Mouse (Mus musculus): ENCODE measurements around the gene Trappc11.

The Trappc11 gene

DNA sequence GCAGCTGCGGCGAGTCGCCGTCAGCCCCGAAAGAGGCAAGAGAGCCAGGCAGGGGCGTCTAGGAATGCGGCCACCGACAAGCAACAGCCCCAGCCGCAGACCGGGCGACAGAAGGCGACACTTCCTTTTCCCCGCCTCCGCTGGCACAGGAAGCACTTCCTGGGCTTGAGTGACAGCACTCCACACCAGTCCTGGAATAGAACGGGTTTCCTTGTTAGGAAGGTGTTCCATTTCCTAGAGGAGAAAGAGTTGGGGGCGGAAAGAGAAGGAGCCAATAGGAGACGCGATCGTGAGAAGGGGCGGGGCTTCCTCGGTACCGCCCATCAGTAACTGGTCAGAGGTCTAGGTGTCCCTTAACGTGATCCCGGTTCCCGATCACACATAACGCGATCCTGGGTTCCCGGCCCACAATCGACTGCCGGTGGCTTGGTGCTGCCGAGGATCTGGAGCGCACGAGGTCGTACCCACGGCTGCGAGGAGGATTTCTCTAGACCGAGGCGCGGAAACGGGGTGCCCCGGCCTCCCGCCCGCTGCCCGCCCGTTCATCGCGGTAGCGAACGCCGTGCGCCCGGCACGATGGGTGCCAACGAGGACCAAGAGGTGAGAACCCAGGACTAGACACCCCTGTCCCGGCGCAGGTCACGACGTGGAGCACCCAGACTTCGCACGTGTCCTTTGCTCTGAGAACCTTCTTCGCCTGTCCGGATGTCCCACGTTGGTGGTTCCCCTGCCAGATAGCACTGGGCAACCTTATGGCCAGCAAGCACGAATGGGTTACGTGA is at the start of gene Trappc11, which contains the start of gene Rwdd4a:
Gene Trappc11, minus strand, starts transcription at position 127 of the 782 bp plus-strand sequence.
Gene Rwdd4a, plus strand, starts transcription at position 321 of the 782 bp plus-strand sequence.
- DNase-seq: peak; percentile 97

DNA sequence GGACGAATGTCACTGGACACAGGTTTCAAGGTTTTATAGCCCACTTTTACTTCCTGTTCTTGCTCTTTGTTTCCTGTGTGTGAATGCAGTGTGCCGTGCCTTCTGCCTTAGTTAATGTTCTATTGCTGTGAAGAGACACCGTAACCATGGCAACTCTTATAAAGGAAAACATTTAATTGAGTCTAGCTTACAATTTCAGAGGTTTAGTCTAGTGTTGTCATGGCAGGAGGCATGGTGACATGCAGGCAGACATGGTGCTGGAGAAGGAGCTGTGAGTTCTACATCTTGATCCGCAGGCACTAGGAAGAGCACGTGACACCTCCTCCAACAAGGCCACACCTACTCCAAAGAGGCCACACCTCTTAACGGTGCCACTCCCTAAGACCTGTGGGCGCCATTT is 48.2 kb upstream of the Trappc11 start:
- DNase-seq: no peak

DNA sequence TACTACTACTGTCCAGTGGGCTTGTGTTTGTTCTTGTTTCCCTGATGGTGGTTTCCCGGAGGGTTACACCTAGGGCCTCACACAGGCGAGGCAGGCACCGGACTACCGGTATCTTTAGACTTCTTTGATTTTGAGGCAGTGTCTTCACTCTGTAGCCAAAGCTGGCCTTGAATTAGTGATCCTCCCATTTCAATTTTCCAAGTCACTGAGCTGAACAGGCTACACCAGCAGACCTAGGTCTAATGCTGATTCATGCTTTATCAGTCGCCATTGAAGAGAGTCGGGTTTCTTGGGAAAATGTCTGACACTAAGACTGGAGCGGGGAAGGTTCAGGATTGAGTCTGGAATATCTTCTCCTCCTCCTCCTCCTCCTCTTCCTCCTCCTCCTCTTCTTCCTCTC is 40.2 kb upstream of the Trappc11 start:
- DNase-seq: no peak

DNA sequence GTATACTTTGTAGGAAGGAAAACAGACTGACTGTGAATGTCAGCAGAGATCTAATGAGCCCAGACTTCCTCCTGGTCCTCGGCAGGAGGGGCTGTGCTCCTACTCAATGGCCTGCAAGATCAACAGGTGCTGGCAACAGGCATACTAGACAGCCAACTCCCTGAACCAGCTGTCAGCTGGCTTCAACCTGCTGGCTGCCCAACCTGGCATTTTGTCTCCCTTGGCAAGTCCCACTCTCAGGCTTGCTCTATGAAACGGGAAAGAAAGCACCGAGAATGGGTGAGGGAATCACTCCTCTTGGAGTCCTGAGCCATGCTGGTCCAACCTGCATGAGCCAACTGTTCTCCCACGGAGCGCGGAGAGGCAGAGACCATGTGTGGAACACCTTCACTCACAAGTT is 36.9 kb upstream of the Trappc11 start:
- no peak for DNase-seq

DNA sequence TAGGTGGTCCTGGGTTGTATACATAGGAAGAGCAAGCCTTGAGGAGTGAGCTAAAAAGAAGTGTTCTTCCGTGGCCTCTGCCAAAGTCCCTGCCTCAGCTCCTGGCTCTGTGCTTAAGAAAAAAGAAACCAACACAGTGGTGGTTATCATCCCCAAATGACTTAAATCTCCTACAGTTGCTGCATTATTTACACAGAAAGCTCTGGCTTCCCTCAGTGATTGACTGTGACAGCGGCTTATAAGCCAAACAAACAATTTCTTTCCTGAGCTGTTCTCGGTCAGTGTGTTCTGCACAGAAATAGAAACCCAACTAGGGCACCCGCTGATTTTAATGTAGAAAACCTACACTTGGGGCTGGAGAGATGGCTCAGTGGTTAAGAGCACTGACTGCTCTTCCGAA is 34.8 kb upstream of the Trappc11 start:
- DNase-seq: no peak

DNA sequence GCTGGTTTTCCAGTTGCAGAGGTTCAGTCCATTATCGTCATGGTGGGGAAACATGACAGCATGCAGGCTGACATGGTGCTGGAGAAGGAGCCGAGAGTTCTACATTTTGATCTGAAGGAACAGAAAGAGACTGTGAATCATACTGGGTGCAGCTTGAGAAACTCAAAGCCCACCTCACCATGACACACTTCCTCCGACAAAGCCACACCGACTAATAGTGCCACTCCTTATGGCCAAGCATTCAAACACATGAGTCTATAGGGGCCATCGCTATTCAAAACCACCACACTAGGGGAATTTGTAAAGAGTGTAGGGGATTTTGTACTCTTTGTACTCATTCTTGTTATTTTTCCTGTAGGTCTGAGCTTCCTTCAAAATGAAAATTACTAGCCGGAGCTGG is 33.3 kb upstream of the Trappc11 start:
- no peak for DNase-seq

DNA sequence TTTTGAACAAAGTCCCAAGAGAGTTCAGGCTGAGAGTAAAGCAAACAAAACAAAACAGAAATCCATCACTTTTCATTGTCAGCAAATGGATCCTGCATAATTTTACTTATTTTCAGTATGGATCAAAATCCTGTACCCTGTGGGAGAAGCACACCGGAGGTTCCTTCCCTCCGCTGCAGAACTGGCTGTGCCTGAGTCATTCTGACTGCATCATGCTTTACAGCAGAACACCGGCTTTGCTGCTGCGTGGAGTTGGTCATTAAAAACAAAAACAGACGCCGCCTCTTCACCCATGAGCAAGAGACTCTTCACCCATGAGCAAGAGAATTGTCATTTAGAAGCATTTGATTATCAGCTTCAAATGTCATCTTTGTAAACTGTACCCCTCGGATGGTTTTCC is 27.5 kb upstream of the Trappc11 start:
- DNase-seq: no peak

DNA sequence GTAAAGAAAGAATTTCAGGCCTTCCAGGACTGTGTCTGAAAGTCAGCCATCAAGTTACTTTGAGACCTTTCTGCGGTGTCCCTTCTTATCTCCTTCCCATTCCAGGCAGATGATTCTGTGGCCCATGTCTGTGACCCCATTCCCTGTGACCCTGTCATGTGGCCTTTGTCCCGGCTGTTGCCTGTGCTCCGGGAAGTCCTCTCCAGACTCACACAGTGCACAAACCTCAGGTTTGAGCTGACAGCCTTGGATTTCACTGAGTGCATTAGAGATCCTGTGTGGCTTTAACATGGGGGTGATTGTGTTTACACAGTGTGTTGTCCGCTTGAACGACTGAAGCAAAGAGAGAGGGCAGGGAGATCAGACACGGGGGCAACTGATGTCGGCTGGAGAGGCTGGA is 25.0 kb upstream of the Trappc11 start:
- no peak for DNase-seq

DNA sequence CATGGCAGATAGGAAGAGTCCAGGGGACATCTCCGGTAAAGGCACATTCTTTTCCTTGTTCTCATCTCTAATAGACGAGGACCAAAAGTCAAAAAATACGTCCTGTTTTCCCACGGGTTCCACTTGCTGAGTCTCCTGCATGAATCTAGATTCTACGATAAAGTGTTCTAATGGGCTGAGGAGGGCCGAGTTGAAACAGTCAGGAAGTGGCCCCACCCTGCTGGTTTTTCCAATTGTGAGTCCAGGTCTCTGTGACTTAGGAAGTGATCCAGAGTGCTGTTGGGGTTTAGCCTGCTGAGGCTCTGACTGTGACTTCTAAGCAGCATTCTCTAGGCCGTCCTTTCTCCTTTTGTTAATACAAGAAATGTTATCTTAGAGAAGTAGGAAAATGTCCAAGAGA is 23.2 kb upstream of the Trappc11 start:
- DNase-seq: no peak

DNA sequence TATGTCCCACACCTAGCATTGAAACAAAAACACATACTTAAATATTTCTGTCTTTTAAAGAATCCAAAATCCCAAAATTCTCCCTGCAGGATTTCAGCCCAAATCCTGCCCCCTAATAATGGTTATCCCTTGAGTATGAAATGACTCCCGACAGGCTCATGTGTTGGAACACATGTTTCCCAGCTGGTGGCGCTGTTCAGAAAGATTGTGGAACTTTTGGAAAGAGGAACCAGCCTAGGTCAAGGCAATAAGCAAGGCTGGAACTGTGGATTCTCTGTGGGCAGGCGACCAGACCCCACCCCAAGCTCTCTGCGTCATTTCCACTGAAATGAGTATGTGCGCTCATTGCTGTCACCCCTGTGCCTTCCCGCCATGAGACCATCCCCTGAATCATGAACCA is 20.3 kb upstream of the Trappc11 start:
- DNase-seq: peak; percentile 13

DNA sequence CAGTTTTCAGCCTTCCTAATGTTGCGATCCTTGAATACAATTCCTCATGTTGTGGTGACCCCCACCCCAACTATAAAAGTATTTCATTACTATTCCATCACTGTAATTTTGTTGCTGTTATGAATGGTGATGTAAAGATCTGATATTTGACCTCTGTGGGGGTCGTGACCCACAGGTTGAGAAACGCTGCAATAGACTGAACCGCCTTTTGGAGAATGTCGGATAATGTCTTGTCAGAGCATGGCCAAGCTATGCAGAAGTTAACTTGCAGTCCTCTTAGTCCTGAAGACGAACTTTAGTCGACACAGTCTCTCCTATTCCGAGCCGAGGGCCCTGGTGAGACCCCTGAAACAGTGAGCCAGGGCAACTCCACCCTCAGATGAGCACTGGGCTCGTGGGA is 13.8 kb upstream of the Trappc11 start:
- no peak for DNase-seq

DNA sequence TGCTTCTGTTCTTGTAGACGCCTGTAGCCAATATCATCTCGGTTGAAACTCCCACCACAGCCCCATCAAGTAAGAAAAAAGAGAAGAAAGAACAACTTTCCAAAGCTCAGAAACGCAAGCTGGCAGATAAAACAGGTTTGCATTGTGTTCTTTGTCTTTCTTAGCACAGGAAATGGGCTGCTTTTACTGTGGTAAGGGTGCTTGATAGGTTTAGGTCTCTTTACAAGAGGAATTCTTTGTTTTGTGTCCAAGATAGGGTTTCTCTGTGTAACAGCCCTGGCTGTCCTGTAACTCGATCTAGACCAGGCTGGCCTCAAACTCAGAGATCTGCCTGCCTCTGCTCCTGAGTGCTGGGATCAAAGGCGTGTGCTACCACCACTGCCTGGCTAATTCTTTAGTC is 10.8 kb upstream of the Trappc11 start:
- DNase-seq: no peak

DNA sequence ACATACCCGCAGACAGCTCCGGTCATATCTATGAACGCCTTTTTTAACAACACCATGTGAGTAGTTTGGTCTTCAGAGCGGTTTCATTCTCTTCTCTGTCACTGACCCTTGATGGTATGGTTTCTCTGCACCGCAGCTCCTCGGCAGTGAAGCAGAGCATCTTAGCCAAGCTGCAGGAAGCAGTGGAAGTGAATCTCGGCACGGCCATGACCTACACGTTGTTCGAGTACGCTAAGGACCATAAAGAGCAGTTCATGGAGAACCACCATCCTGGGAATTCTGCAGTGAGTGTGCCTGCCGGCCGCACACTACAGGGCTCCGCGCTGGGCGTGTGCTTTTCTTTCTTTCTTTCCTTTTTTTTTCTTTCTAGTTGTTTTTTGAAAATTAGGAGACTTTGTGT is 9.5 kb upstream of the Trappc11 start:
- no peak for DNase-seq

DNA sequence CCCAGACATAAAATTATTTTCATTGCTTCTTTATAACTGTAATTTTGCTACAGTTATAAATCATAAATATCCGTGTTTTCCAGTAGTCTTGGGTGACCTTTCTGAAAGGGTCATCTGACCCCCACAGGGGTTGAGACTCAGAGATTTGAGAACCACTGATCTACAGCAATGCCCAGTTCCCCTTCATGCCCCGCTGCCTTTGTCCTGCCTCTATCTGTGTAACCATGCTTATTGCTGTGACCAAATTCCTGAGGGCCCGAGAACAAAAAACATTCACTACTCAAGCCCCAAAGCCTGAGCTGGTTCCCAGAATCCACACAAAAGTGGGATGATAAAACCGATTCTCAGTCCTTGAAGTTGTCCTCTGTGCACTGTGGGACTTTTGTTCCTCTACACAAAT is 5.1 kb upstream of the Trappc11 start:
- DNase-seq: peak; percentile 14

DNA sequence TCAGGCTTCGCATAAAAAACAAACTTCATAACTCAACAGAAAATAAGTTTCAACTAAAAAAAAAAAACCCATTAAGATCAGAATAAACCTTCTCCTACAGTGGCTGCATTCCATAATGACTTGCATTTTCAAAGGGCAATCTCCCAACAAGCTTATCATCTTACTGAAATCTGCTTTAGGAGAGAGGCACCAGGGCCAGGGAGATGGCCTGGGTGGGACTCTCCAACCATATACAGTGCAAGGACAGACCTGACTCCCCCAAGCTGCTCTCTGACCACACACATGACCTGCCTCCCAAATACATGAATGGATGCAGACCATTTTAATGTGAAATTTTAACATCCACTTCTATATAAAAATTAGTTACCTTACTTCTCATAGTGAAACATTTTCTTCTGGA is 5.2 kb downstream of the Trappc11 start:
- no peak for DNase-seq

DNA sequence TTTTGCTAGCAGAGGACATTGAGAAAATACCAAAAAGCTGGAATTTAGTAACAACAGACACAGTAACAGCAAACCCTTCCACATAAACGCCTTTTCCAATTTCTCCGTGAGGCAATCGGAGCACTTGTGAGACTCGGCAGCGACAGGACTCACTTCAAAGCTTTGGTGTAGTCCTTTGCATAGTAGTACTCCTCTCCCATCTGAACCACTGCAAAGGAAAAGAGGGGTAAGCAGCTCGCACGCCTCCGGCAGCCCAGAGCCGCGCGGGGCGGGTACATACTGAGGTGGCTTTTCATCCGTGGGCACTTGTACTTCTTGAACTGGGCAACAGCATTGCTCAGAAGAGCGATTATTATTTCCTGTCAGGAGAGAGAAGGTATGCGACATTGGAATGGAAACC is 19.7 kb downstream of the Trappc11 start:
- no peak for DNase-seq

DNA sequence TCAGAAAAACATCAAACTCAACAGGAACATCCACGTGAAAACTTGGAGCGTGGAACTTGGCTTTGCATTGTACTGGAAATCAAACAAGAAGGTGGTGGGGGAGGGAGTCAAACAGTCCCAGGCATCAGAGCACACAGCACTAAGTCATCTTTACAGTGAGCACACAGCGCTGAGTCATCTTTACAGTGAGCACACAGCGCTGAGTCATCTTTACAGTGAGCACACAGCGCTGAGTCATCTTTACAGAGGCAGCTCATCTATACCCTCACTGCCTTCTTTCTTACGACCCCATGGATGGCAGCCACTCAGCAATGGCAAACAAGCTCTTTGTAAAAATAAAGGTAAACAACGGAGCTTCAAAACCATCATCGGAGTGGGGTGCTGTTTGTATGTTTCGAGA is 22.3 kb downstream of the Trappc11 start:
- no peak for DNase-seq

DNA sequence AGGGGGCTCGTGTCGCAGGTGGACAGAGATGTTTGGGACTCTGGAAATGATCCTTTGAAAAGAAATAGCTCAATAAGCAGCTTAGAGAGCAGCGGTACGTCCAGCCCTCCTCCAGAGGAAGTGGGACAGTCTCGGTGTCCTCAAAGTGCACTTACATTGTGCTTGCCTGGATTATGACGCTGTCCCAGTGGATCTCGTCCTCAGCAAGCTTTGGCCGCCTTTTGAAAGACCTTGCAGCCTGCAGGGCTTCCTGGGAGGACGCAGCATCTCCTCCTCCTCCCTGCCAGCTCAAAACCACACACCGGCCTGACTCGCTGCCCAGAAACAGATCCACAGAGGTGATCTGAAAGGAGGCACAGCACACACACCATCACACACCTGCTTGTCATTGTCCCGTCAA is 27.8 kb downstream of the Trappc11 start:
- DNase-seq: no peak

DNA sequence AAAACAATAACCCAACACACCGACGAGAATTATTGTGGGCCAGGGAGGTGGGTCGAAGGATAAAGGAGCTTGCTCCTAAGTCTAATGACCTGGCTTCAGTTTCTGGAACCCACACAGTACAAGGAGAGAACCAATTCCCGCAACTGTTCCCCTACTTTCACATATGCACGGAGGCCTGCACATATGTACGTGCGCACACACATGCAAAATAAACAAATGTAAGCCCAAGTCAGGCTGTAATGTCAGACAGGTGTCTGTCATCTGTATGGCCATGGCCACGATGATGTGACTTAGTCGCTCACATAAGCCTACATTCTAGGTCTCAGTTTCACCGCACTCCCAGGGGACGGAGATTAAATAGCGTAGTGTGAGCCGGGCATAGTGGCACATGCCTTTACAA is 30.7 kb downstream of the Trappc11 start:
- no peak for DNase-seq

DNA sequence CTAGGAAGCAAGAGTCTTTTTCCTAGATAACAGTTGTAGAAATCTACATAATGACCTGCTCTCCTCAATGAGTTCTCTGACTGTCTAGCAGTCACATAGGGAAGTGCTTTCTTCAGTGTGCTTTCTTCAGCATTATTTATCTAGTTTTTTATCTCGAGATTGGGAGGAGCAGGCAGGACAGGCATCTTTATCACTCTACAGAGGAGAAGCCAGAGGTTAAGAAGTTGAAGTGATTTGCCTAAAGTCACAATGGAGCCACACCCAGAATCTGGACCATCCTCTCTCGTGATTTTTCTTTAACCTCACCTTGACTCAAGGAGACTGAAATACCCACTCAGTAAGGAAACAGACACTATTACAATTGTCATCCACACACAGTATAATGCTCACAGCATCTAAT is 31.3 kb downstream of the Trappc11 start:
- no peak for DNase-seq

DNA sequence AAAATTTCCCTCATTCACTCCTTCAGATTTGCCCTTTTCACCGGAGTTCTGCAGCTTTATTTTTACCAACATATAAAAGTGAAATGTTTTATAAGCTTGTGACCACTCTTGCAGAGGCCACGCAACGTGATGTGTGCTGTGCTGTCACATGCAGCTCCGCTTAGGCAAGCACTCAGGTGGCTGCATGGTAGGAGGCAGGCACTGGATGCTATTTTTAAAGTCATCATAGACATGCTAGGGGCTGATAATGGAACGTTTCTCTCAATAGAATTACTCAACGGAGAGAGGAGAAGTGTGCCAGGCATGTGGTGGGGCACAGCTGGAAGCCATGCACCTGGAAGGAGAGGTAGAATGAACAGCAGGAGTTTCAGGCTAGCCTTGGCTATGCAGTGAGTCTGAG is 37.8 kb downstream of the Trappc11 start:
- DNase-seq: no peak

DNA sequence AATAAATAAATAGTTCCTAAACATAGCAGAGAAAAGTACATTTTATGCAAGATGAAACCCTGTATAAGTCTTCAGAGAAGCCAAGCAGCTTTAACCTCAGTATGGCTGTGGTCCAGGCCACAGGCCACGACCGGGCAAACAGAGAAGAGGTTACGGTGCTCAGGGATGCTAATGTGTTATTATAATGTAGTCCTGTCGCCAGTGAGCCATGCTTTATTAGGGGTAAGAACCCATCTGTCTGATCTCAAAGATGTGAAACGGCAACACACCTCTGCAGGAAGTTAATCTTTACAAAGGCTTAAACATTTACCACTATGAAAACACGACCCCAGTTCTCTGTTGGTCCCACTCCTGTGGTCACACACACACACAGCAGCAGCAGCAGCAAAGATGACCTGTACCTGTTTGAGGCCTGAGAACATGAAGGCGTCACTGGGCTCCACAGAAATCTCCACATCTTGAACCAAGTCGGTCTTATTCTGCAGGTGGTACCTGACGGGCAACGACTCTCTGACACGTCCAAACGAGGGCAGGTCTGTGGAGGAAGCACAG is 38.6 kb downstream of the Trappc11 start:
- DNase-seq: no peak

DNA sequence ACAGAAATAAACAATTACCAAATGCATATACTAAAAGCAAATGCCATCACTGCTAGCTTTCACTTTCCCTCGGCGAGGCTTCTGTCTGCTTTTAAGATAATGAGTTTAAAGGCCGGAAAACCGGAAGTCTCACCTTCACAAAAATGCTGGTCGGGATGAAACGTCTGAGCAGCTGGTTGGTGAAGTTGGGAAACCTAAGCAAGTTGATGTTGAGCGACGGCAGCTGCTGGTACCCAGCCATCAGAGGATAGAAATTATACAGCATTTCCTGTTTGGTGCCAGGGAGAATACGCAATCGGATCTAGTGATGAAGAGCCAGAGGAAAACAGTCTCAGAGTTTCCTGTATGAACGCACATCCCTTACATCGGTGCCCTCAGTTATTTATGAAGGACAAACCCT is 40.2 kb downstream of the Trappc11 start:
- DNase-seq: no peak

DNA sequence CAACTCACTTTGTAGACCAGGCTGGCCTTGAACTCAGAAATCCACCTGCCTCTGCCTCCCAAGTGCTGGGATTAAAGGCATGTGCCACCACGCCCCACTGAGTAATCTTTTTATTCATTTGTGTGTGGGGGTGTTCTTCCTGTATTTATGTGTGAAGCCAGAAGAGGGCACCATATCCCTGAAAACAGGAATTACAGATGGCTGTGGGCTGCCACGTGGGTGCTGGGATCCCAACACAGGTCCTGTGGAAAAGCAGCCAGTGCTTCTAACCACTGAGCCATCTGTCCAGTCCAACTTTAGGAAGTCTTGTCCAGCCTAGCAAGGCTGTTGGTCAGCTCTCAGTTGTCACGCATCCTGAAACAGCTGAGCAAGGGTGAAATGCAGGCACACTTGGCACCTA is 46.0 kb downstream of the Trappc11 start:
- DNase-seq: no peak
